Mouse (Mus musculus): Measurements from ENCODE around the gene Rbfox2.
A peak's percentile ranks its signal among the peaks of the same experiment; 100 is the strongest.

Rbfox2 gene

GRCm38 (mm10) chr15:77192154-77192935 lies 114.5 kb downstream of the Rbfox2 start:
- no peak for DNase-seq (ENCODE audit: low spot score)

- DNase-seq (ENCODE audit: low spot score) = no peak
Measured at GRCm38 (mm10) chr15:77186096-77186495, 120.7 kb downstream of the Rbfox2 start.

- no peak for DNase-seq (ENCODE audit: low spot score)
Measured at GRCm38 (mm10) chr15:77185614-77186013, 121.2 kb downstream of the Rbfox2 start.

GRCm38 (mm10) chr15:77182800-77183199 lies 124.0 kb downstream of the Rbfox2 start:
- DNase-seq (ENCODE audit: low spot score) = no peak

- no peak for DNase-seq (ENCODE audit: low spot score)
Measured at GRCm38 (mm10) chr15:77174018-77174417, 132.8 kb downstream of the Rbfox2 start.

- DNase-seq (ENCODE audit: low spot score) = no peak
Measured at GRCm38 (mm10) chr15:77172414-77172813, 134.4 kb downstream of the Rbfox2 start.

- DNase-seq (ENCODE audit: low spot score) = no peak
Measured at GRCm38 (mm10) chr15:77168781-77169180, 138.0 kb downstream of the Rbfox2 start.

- DNase-seq (ENCODE audit: low spot score) = no peak
Measured at GRCm38 (mm10) chr15:77166225-77166732, 140.5 kb downstream of the Rbfox2 start.

- no peak for DNase-seq (ENCODE audit: low spot score)
Measured at GRCm38 (mm10) chr15:77163336-77163735, 143.5 kb downstream of the Rbfox2 start.

GRCm38 (mm10) chr15:77162931-77163330 lies 143.9 kb downstream of the Rbfox2 start:
- no peak for DNase-seq (ENCODE audit: low spot score)

- DNase-seq (ENCODE audit: low spot score) = no peak
Measured at GRCm38 (mm10) chr15:77161382-77161781, 145.4 kb downstream of the Rbfox2 start.

GRCm38 (mm10) chr15:77160848-77161247 lies 146.0 kb downstream of the Rbfox2 start:
- no peak for DNase-seq (ENCODE audit: low spot score)

- peak; percentile 36 for DNase-seq (ENCODE audit: low spot score)
Measured at GRCm38 (mm10) chr15:77156525-77156924, 150.3 kb downstream of the Rbfox2 start.

- no peak for DNase-seq (ENCODE audit: low spot score)
Measured at GRCm38 (mm10) chr15:77154248-77154785, 152.5 kb downstream of the Rbfox2 start.

- DNase-seq (ENCODE audit: low spot score) = peak; percentile 55
Measured at GRCm38 (mm10) chr15:77153625-77154024, 153.2 kb downstream of the Rbfox2 start.

- no peak for DNase-seq (ENCODE audit: low spot score)
Measured at GRCm38 (mm10) chr15:77153088-77153546, 153.7 kb downstream of the Rbfox2 start.

- DNase-seq (ENCODE audit: low spot score) = no peak
Measured at GRCm38 (mm10) chr15:77152336-77153087, 154.3 kb downstream of the Rbfox2 start.

- no peak for DNase-seq (ENCODE audit: low spot score)
Measured at GRCm38 (mm10) chr15:77151816-77152215, 155.0 kb downstream of the Rbfox2 start.

GRCm38 (mm10) chr15:77151178-77151577 lies 155.6 kb downstream of the Rbfox2 start:
- no peak for DNase-seq (ENCODE audit: low spot score)

- DNase-seq (ENCODE audit: low spot score) = no peak
Measured at GRCm38 (mm10) chr15:77150424-77150841, 156.4 kb downstream of the Rbfox2 start.

- no peak for DNase-seq (ENCODE audit: low spot score)
Measured at GRCm38 (mm10) chr15:77150000-77150399, 156.8 kb downstream of the Rbfox2 start.

GRCm38 (mm10) chr15:77149551-77149950 lies 157.3 kb downstream of the Rbfox2 start:
- DNase-seq (ENCODE audit: low spot score) = no peak

- DNase-seq (ENCODE audit: low spot score) = no peak
Measured at GRCm38 (mm10) chr15:77146942-77147341, 159.9 kb downstream of the Rbfox2 start.
